Mouse (Mus musculus): ENCODE measurements at regions not wholly inside any gene's neighbourhood (a gene's known extent, or its start where the extent isn't known, plus 50 kb on each side); places are given as distances from the start of the nearest gene placed in this dataset.

- TF ChIP-seq CTCF (IDR thresholded peaks at IDR 0.05; ENCODE audit: low read depth) (no peak), EP300 (optimal IDR thresholded peaks at IDR 0.05) (no peak)
Observed at GRCm38 (mm10) chr1:35838625-35839024, 229.6 kb upstream of the Hs6st1 start.

All from stomach, postnatal 0 days (tissue).